Mouse (Mus musculus): ENCODE measurements around the gene Ajap1. TPM values are rescaled to one million over a fixed set of nuclear protein-coding genes. Genes with fewer than 3 reads are reported as not detected.

Gene Ajap1
- polyA plus RNA-seq, 1 experiment from 2014 or later, result 0.17 TPM

GRCm38 (mm10) chr4:153439031-153439430 is 43.6 kb downstream of the Ajap1 start:
- Histone ChIP-seq H3K9ac (ENCODE audit: low read depth, low read length) (no peak overlapping the region), H3K9me3 (replicated peaks; ENCODE audit: control insufficient read depth, low read length) (no peaks in the 10 kb centered on the region), H3K36me3 (ENCODE audit: control insufficient read depth, insufficient read depth, low read length) (no peaks in the 10 kb centered on the region), H3K4me1 (ENCODE audit: control insufficient read depth, insufficient read depth, low read length) (no peaks in the 10 kb centered on the region), H3K4me2 (no peak overlapping the region), H3K27me3 (ENCODE audit: control insufficient read depth, insufficient read depth, low read length) (no peaks in the 10 kb centered on the region), H3K27ac (ENCODE audit: low read depth, low read length) (no peak overlapping the region), H3K4me3 (ENCODE audit: low read depth, low read length) (no peak overlapping the region)
- ATAC-seq (replicated peaks; ENCODE audit: insufficient number of reproducible peaks, low FRiP score, low TSS enrichment), result no peak
- WGBS (ENCODE audit: insufficient replicate concordance), result 69% methylated on average over 12 of the region's 12 CpGs

- Histone ChIP-seq H3K27ac (ENCODE audit: low read depth, low read length) (no peak overlapping the region), H3K27me3 (ENCODE audit: control insufficient read depth, insufficient read depth, low read length) (no peaks in the 10 kb centered on the region), H3K9ac (ENCODE audit: low read depth, low read length) (no peak overlapping the region), H3K4me3 (ENCODE audit: low read depth, low read length) (no peak overlapping the region), H3K9me3 (replicated peaks; ENCODE audit: control insufficient read depth, low read length) (no peaks in the 10 kb centered on the region), H3K4me1 (ENCODE audit: control insufficient read depth, insufficient read depth, low read length) (no peaks in the 10 kb centered on the region), H3K4me2 (no peak overlapping the region), H3K36me3 (ENCODE audit: control insufficient read depth, insufficient read depth, low read length) (no peaks in the 10 kb centered on the region)
- WGBS (ENCODE audit: insufficient replicate concordance), result 69% methylated on average over 9 of the region's 9 CpGs
- ATAC-seq (replicated peaks; ENCODE audit: insufficient number of reproducible peaks, low FRiP score, low TSS enrichment), result no peak
Observed at GRCm38 (mm10) chr4:153437196-153437595, 45.4 kb downstream of the Ajap1 start.

GRCm38 (mm10) chr4:153435917-153436316 is 46.7 kb downstream of the Ajap1 start:
- no peak for ATAC-seq (replicated peaks; ENCODE audit: insufficient number of reproducible peaks, low FRiP score, low TSS enrichment)
- 69% methylated on average over 5 of the region's 5 CpGs for WGBS (ENCODE audit: insufficient replicate concordance)
- Histone ChIP-seq H3K9ac (ENCODE audit: low read depth, low read length) (no peak overlapping the region), H3K27me3 (ENCODE audit: control insufficient read depth, insufficient read depth, low read length) (no peaks in the 10 kb centered on the region), H3K4me1 (ENCODE audit: control insufficient read depth, insufficient read depth, low read length) (no peaks in the 10 kb centered on the region), H3K4me3 (ENCODE audit: low read depth, low read length) (no peak overlapping the region), H3K36me3 (ENCODE audit: control insufficient read depth, insufficient read depth, low read length) (no peaks in the 10 kb centered on the region), H3K4me2 (no peak overlapping the region), H3K9me3 (replicated peaks; ENCODE audit: control insufficient read depth, low read length) (no peaks in the 10 kb centered on the region), H3K27ac (ENCODE audit: low read depth, low read length) (no peak overlapping the region)

GRCm38 (mm10) chr4:153429971-153430370 is 52.6 kb downstream of the Ajap1 start:
- Histone ChIP-seq H3K9me3 (replicated peaks; ENCODE audit: control insufficient read depth, low read length) (no peaks in the 10 kb centered on the region), H3K4me3 (ENCODE audit: low read depth, low read length) (no peak overlapping the region), H3K4me1 (ENCODE audit: control insufficient read depth, insufficient read depth, low read length) (no peaks in the 10 kb centered on the region), H3K27me3 (ENCODE audit: control insufficient read depth, insufficient read depth, low read length) (no peaks in the 10 kb centered on the region), H3K36me3 (ENCODE audit: control insufficient read depth, insufficient read depth, low read length) (no peaks in the 10 kb centered on the region), H3K4me2 (no peak overlapping the region), H3K9ac (ENCODE audit: low read depth, low read length) (no peak overlapping the region), H3K27ac (ENCODE audit: low read depth, low read length) (no peak overlapping the region)
- WGBS (ENCODE audit: insufficient replicate concordance), result 63% methylated on average over 2 of the region's 2 CpGs
- ATAC-seq (replicated peaks; ENCODE audit: insufficient number of reproducible peaks, low FRiP score, low TSS enrichment), result no peak

- H3K4me2 ChIP-seq, result no peak overlapping the region
- no peaks in the 10 kb centered on the region for H3K9me3 ChIP-seq (replicated peaks; ENCODE audit: control insufficient read depth, low read length)
- no peak for ATAC-seq (replicated peaks; ENCODE audit: insufficient number of reproducible peaks, low FRiP score, low TSS enrichment)
Observed at GRCm38 (mm10) chr4:153425961-153426656, 56.5 kb downstream of the Ajap1 start.

GRCm38 (mm10) chr4:153424324-153424723 is 58.3 kb downstream of the Ajap1 start:
- WGBS (ENCODE audit: insufficient replicate concordance), result 68% methylated on average over 10 of the region's 10 CpGs
- Histone ChIP-seq H3K9ac (ENCODE audit: low read depth, low read length) (no peak overlapping the region), H3K27ac (ENCODE audit: low read depth, low read length) (no peak overlapping the region), H3K4me2 (no peak overlapping the region), H3K4me1 (ENCODE audit: control insufficient read depth, insufficient read depth, low read length) (no peaks in the 10 kb centered on the region), H3K36me3 (ENCODE audit: control insufficient read depth, insufficient read depth, low read length) (no peaks in the 10 kb centered on the region), H3K27me3 (ENCODE audit: control insufficient read depth, insufficient read depth, low read length) (peaks cover 5% of the 10 kb centered on the region; the same call in 1 of the 2 replicates), H3K4me3 (ENCODE audit: low read depth, low read length) (no peak overlapping the region), H3K9me3 (replicated peaks; ENCODE audit: control insufficient read depth, low read length) (no peaks in the 10 kb centered on the region)
- no peak for ATAC-seq (replicated peaks; ENCODE audit: insufficient number of reproducible peaks, low FRiP score, low TSS enrichment)

More at GRCm38 (mm10) chr4:153425961-153426656, 56.5 kb downstream of the Ajap1 start:
- no peaks in the 10 kb centered on the region for H3K27me3 ChIP-seq (ENCODE audit: control insufficient read depth, insufficient read depth, low read length)
- H3K4me1 ChIP-seq (ENCODE audit: control insufficient read depth, insufficient read depth, low read length), result no peaks in the 10 kb centered on the region
- H3K9ac ChIP-seq (ENCODE audit: low read depth, low read length), result no peak overlapping the region
- no peaks in the 10 kb centered on the region for H3K36me3 ChIP-seq (ENCODE audit: control insufficient read depth, insufficient read depth, low read length)
- no peak overlapping the region for H3K27ac ChIP-seq (ENCODE audit: low read depth, low read length)
- no peak overlapping the region for H3K4me3 ChIP-seq (ENCODE audit: low read depth, low read length)
- 78% methylated on average over 16 of the region's 16 CpGs for WGBS (ENCODE audit: insufficient replicate concordance)

- ATAC-seq (replicated peaks; ENCODE audit: insufficient number of reproducible peaks, low FRiP score, low TSS enrichment), result no peak
- no peak overlapping the region for H3K9ac ChIP-seq (ENCODE audit: low read depth, low read length)
- peaks cover 11% of the 10 kb centered on the region for H3K27me3 ChIP-seq (ENCODE audit: control insufficient read depth, insufficient read depth, low read length)
- peak overlapping the region; percentile 31 for H3K4me3 ChIP-seq (ENCODE audit: low read depth, low read length)
- peaks cover 12% of the 10 kb centered on the region for H3K4me1 ChIP-seq (ENCODE audit: control insufficient read depth, insufficient read depth, low read length)
- no peaks in the 10 kb centered on the region for H3K9me3 ChIP-seq (replicated peaks; ENCODE audit: control insufficient read depth, low read length)
- 3% methylated on average over 12 of the region's 12 CpGs for WGBS (ENCODE audit: insufficient replicate concordance)
- no peaks in the 10 kb centered on the region for H3K36me3 ChIP-seq (ENCODE audit: control insufficient read depth, insufficient read depth, low read length)
- peak overlapping the region; percentile 71 for H3K4me2 ChIP-seq
- no peak overlapping the region for H3K27ac ChIP-seq (ENCODE audit: low read depth, low read length)
Observed at GRCm38 (mm10) chr4:153417926-153418325, 64.7 kb downstream of the Ajap1 start.

GRCm38 (mm10) chr4:153417164-153417896 is 65.3 kb downstream of the Ajap1 start:
- Histone ChIP-seq H3K9ac (ENCODE audit: low read depth, low read length) (no peak overlapping the region), H3K4me3 (ENCODE audit: low read depth, low read length) (peak overlapping the region; percentile 31), H3K9me3 (replicated peaks; ENCODE audit: control insufficient read depth, low read length) (no peaks in the 10 kb centered on the region), H3K4me2 (peak overlapping the region; percentile 71), H3K27me3 (ENCODE audit: control insufficient read depth, insufficient read depth, low read length) (peaks cover 11% of the 10 kb centered on the region), H3K27ac (ENCODE audit: low read depth, low read length) (no peak overlapping the region), H3K36me3 (ENCODE audit: control insufficient read depth, insufficient read depth, low read length) (no peaks in the 10 kb centered on the region), H3K4me1 (ENCODE audit: control insufficient read depth, insufficient read depth, low read length) (peaks cover 12% of the 10 kb centered on the region)
- ATAC-seq (replicated peaks; ENCODE audit: insufficient number of reproducible peaks, low FRiP score, low TSS enrichment), result peak; percentile 40; the same call in 1 of the 2 replicates
- 3% methylated on average over 23 of the region's 23 CpGs for WGBS (ENCODE audit: insufficient replicate concordance)

Measured in heart, embryonic 11.5 days (tissue).